Mouse (Mus musculus) forelimb bud, embryonic 11.5 days (tissue): Measurements from ENCODE around the gene Mbip.

Source experiments
- DNase-seq: peaks from one replicate; pipeline ENCODE4 v3.0.0-alpha.2; 2012; ENCODE audit warnings: low read depth, low spot score

Mbip gene

GRCm38 (mm10) chr12:56295160-56295559 is 50.5 kb downstream of the Mbip start:
- DNase-seq: no peak

DNA sequence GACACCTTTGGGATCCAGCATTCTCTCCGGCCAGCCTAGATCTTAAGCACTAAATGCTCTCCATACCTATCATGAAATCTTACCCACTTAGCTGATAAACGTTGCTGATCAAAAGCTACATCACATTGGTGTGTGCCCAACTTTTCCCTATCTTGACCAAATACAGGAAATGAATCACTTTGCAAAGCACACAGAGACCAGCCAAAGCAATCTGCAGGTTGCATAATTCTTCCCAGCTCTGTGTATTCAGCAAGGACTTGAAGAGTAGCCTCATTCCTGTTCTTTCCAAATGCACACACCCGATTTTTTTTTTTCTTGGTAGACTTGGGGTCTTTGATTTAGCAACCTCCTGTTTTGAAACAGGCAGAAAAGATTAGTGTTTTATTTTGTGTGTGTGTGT is 57.1 kb downstream of the Mbip start:
- DNase-seq: no peak

- no peak for DNase-seq
These were observed 58.9 kb downstream of the Mbip start for GRCm38 (mm10) chr12:56286828-56287227.

DNA sequence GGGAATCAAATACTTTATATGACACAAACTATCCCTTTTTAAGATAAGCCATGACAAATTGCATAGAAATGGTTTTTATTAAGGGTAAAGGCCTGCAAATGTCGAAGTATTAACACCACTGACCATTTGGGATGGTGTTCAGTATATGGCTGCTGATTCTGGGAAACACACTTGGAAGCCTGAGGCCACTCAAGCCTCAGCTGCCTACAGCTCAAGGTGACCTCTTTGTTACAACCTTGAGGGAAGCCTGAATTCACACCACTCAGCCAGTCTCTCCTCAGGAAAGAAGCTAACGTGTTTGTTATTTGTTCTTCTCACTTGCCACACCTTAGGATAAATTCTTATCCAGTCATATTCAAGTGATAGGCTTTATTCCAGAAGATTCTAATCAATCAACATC is 61.5 kb downstream of the Mbip start:
- no peak for DNase-seq

- no peak for DNase-seq
These were observed 64.0 kb downstream of the Mbip start for GRCm38 (mm10) chr12:56281649-56282048.
